Mouse (Mus musculus): ENCODE data around the gene Xylt1. TPM values are rescaled to one million over a fixed set of nuclear protein-coding genes. Genes with fewer than 3 reads are reported as not detected.

Xylt1 gene
- total RNA-seq, 1 experiment from 2014 or later = 11.2 TPM

- no peak; a peak in 1 of 4 replicates for ATAC-seq (replicated peaks in 1 of 2; ENCODE audit: insufficient read depth in 1 of 2, low FRiP score in 2 of 2, low TSS enrichment in 1 of 2, low read depth in 1 of 2, poor library complexity in 2 of 2, severe bottlenecking in 2 of 2)
Measured at GRCm38 (mm10) chr7:117559051-117559450, 178.3 kb downstream of the Xylt1 start.

GRCm38 (mm10) chr7:117563939-117564499 is 183.2 kb downstream of the Xylt1 start:
- no peak for ATAC-seq (replicated peaks in 1 of 2; ENCODE audit: insufficient read depth in 1 of 2, low FRiP score in 2 of 2, low TSS enrichment in 1 of 2, low read depth in 1 of 2, poor library complexity in 2 of 2, severe bottlenecking in 2 of 2)

GRCm38 (mm10) chr7:117564627-117565026 is 183.8 kb downstream of the Xylt1 start:
- no peak for ATAC-seq (replicated peaks in 1 of 2; ENCODE audit: insufficient read depth in 1 of 2, low FRiP score in 2 of 2, low TSS enrichment in 1 of 2, low read depth in 1 of 2, poor library complexity in 2 of 2, severe bottlenecking in 2 of 2)

GRCm38 (mm10) chr7:117566115-117566514 is 185.3 kb downstream of the Xylt1 start:
- peak in 1 of 2 experiments; percentile 53; a peak in 1 of 4 replicates for ATAC-seq (replicated peaks in 1 of 2; ENCODE audit: insufficient read depth in 1 of 2, low FRiP score in 2 of 2, low TSS enrichment in 1 of 2, low read depth in 1 of 2, poor library complexity in 2 of 2, severe bottlenecking in 2 of 2)

GRCm38 (mm10) chr7:117566833-117567232 is 186.1 kb downstream of the Xylt1 start:
- no peak for ATAC-seq (replicated peaks in 1 of 2; ENCODE audit: insufficient read depth in 1 of 2, low FRiP score in 2 of 2, low TSS enrichment in 1 of 2, low read depth in 1 of 2, poor library complexity in 2 of 2, severe bottlenecking in 2 of 2)

GRCm38 (mm10) chr7:117567252-117567651 is 186.5 kb downstream of the Xylt1 start:
- ATAC-seq (replicated peaks in 1 of 2; ENCODE audit: insufficient read depth in 1 of 2, low FRiP score in 2 of 2, low TSS enrichment in 1 of 2, low read depth in 1 of 2, poor library complexity in 2 of 2, severe bottlenecking in 2 of 2) = no peak

GRCm38 (mm10) chr7:117567653-117568340 is 187.0 kb downstream of the Xylt1 start:
- no peak for ATAC-seq (replicated peaks in 1 of 2; ENCODE audit: insufficient read depth in 1 of 2, low FRiP score in 2 of 2, low TSS enrichment in 1 of 2, low read depth in 1 of 2, poor library complexity in 2 of 2, severe bottlenecking in 2 of 2)

- ATAC-seq (replicated peaks in 1 of 2; ENCODE audit: insufficient read depth in 1 of 2, low FRiP score in 2 of 2, low TSS enrichment in 1 of 2, low read depth in 1 of 2, poor library complexity in 2 of 2, severe bottlenecking in 2 of 2) = no peak
Measured at GRCm38 (mm10) chr7:117571131-117571530, 190.4 kb downstream of the Xylt1 start.

GRCm38 (mm10) chr7:117571713-117572112 is 190.9 kb downstream of the Xylt1 start:
- ATAC-seq (replicated peaks in 1 of 2; ENCODE audit: insufficient read depth in 1 of 2, low FRiP score in 2 of 2, low TSS enrichment in 1 of 2, low read depth in 1 of 2, poor library complexity in 2 of 2, severe bottlenecking in 2 of 2) = no peak

- no peak for ATAC-seq (replicated peaks in 1 of 2; ENCODE audit: insufficient read depth in 1 of 2, low FRiP score in 2 of 2, low TSS enrichment in 1 of 2, low read depth in 1 of 2, poor library complexity in 2 of 2, severe bottlenecking in 2 of 2)
Measured at GRCm38 (mm10) chr7:117573170-117573569, 192.4 kb downstream of the Xylt1 start.

- peak in 1 of 2 experiments; percentile 11; a peak in 1 of 4 replicates for ATAC-seq (replicated peaks in 1 of 2; ENCODE audit: insufficient read depth in 1 of 2, low FRiP score in 2 of 2, low TSS enrichment in 1 of 2, low read depth in 1 of 2, poor library complexity in 2 of 2, severe bottlenecking in 2 of 2)
Measured at GRCm38 (mm10) chr7:117575417-117575816, 194.6 kb downstream of the Xylt1 start.

- ATAC-seq (replicated peaks in 1 of 2; ENCODE audit: insufficient read depth in 1 of 2, low FRiP score in 2 of 2, low TSS enrichment in 1 of 2, low read depth in 1 of 2, poor library complexity in 2 of 2, severe bottlenecking in 2 of 2) = peak in 1 of 2 experiments; percentile 34; a peak in 1 of 4 replicates
Measured at GRCm38 (mm10) chr7:117577035-117577434, 196.3 kb downstream of the Xylt1 start.

- ATAC-seq (replicated peaks in 1 of 2; ENCODE audit: insufficient read depth in 1 of 2, low FRiP score in 2 of 2, low TSS enrichment in 1 of 2, low read depth in 1 of 2, poor library complexity in 2 of 2, severe bottlenecking in 2 of 2) = no peak
Measured at GRCm38 (mm10) chr7:117585164-117585563, 204.4 kb downstream of the Xylt1 start.

GRCm38 (mm10) chr7:117586811-117587210 is 206.0 kb downstream of the Xylt1 start:
- no peak for ATAC-seq (replicated peaks in 1 of 2; ENCODE audit: insufficient read depth in 1 of 2, low FRiP score in 2 of 2, low TSS enrichment in 1 of 2, low read depth in 1 of 2, poor library complexity in 2 of 2, severe bottlenecking in 2 of 2)

GRCm38 (mm10) chr7:117587234-117587929 is 206.6 kb downstream of the Xylt1 start:
- ATAC-seq (replicated peaks in 1 of 2; ENCODE audit: insufficient read depth in 1 of 2, low FRiP score in 2 of 2, low TSS enrichment in 1 of 2, low read depth in 1 of 2, poor library complexity in 2 of 2, severe bottlenecking in 2 of 2) = no peak; a peak in 1 of 4 replicates

GRCm38 (mm10) chr7:117588426-117588825 is 207.6 kb downstream of the Xylt1 start:
- ATAC-seq (replicated peaks in 1 of 2; ENCODE audit: insufficient read depth in 1 of 2, low FRiP score in 2 of 2, low TSS enrichment in 1 of 2, low read depth in 1 of 2, poor library complexity in 2 of 2, severe bottlenecking in 2 of 2) = no peak

GRCm38 (mm10) chr7:117589359-117589758 is 208.6 kb downstream of the Xylt1 start:
- ATAC-seq (replicated peaks in 1 of 2; ENCODE audit: insufficient read depth in 1 of 2, low FRiP score in 2 of 2, low TSS enrichment in 1 of 2, low read depth in 1 of 2, poor library complexity in 2 of 2, severe bottlenecking in 2 of 2) = no peak

- ATAC-seq (replicated peaks in 1 of 2; ENCODE audit: insufficient read depth in 1 of 2, low FRiP score in 2 of 2, low TSS enrichment in 1 of 2, low read depth in 1 of 2, poor library complexity in 2 of 2, severe bottlenecking in 2 of 2) = no peak
Measured at GRCm38 (mm10) chr7:117589820-117590219, 209.0 kb downstream of the Xylt1 start.
